Mouse (Mus musculus): Measurements from ENCODE around the gene Dedd2. TPM values are rescaled to one million over a fixed set of nuclear protein-coding genes. Genes with fewer than 3 reads are reported as not detected.

Gene Dedd2
- total RNA-seq, 2 experiments from 2014 or later = 22.7 to 23.8 TPM

- intact Hi-C loops (cut with DNase I) = no loop called here
- peak; percentile 76 to 85 for DNase-seq (ENCODE audit: extremely low spot score in 1 of 2, low spot score in 2 of 2)
Observed at GRCm38 (mm10) chr7:25248018-25248647, 27.7 kb upstream of the Dedd2 start.

- DNase-seq (ENCODE audit: extremely low spot score in 1 of 2, low spot score in 2 of 2) = no peak
- intact Hi-C loops (cut with DNase I) = loop anchor here (2.0 kb wide), 1 partner anchor 27 kb away; no protein-coding TSS in a partner anchor
Observed at GRCm38 (mm10) chr7:25247498-25247897, 27.1 kb upstream of the Dedd2 start.

- intact Hi-C loops (cut with DNase I) = loop anchor here (2.0 kb wide), 1 partner anchor 28 kb away; no protein-coding TSS in a partner anchor
- peak in 1 of 2 experiments; percentile 66 for DNase-seq (ENCODE audit: extremely low spot score in 1 of 2, low spot score in 2 of 2)
Observed at GRCm38 (mm10) chr7:25246759-25247137, 26.3 kb upstream of the Dedd2 start.

DNA sequence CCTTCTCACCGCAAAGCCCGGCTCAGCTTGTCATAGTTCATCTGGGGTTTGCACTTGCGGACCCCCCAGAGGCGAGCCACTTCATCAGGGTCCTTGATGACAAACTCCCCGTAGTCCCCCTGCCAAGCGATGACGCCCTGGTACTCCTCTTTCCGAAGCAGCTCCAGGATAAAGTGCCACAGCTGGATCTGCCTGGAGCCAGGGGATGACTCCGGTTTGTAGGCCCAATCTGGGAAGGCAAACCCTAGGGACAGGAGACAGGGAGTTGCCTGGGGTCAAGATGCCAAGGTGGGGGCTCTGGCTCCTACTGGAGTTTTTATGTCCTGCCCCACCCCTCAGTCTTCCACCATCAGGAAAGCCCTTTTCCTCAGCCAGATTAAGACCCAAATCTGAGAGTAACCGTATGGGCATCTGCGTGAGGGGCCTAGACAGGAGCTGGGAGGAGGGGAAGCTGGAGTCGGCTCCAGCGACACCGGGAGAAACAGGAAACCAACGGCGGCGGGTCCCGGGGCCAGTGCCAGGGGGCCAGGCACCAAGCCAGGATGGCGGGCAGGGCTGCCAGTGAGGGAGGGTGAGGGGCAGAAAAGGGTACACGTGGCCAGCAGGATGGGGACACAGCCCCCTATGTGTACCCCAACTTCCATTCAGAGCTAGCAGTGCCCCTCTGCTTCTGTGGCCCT, 25.8 kb upstream of the Dedd2 start:
- intact Hi-C loops (cut with DNase I) = loop anchor here (2.0 kb wide), 1 partner anchor 29 kb away; no protein-coding TSS in a partner anchor
- peak; percentile 67 to 86 for DNase-seq (ENCODE audit: extremely low spot score in 1 of 2, low spot score in 2 of 2)

GRCm38 (mm10) chr7:25244562-25245369, 24.4 kb upstream of the Dedd2 start:
- intact Hi-C loops (cut with DNase I) = loop anchor here (2.0 to 5.0 kb wide), 2 partner anchors 36 to 73 kb away; partner anchors contain the start of gene Megf8
- DNase-seq (ENCODE audit: extremely low spot score in 1 of 2, low spot score in 2 of 2) = peak in 1 of 2 experiments; percentile 51

GRCm38 (mm10) chr7:25243361-25243760, 22.9 kb upstream of the Dedd2 start:
- intact Hi-C loops (cut with DNase I) = loop anchor here (5.0 kb wide), 1 partner anchor 74 kb away; the partner anchor contains the start of gene Megf8
- no peak for DNase-seq (ENCODE audit: extremely low spot score in 1 of 2, low spot score in 2 of 2)

GRCm38 (mm10) chr7:25241062-25241461, 20.6 kb upstream of the Dedd2 start:
- peak; percentile 84 for DNase-seq (ENCODE audit: extremely low spot score in 1 of 2, low spot score in 2 of 2)
- intact Hi-C loops (cut with DNase I) = loop anchor here (5.0 kb wide), 1 partner anchor 76 kb away; the partner anchor contains the start of gene Megf8

DNA sequence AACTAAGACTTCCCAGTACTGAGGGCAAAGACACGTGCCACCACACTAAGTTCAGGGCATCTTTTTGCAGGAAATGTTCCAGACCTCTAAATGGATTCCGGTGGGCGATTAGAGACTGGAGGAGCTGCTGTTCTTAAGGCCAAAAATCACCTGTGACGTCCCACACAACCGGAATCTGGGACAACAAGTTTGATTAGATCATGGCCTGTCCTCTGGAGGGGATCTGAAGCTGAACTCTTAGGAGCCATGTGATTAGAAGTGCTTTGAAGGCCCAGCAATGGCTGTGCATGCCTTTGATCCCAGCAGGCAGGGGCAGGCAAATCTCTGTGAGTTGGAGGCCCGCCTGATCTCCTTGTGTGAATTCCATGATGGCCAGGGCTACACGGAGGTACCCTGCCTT, 20.2 kb upstream of the Dedd2 start:
- intact Hi-C loops (cut with DNase I) = loop anchor here (5.0 kb wide), 1 partner anchor 77 kb away; the partner anchor contains the start of gene Megf8
- no peak for DNase-seq (ENCODE audit: extremely low spot score in 1 of 2, low spot score in 2 of 2)

- DNase-seq (ENCODE audit: extremely low spot score in 1 of 2, low spot score in 2 of 2) = peak; percentile 89 to 91
- intact Hi-C loops (cut with DNase I) = no loop called here
Observed at GRCm38 (mm10) chr7:25238829-25239623, 18.6 kb upstream of the Dedd2 start.

GRCm38 (mm10) chr7:25238015-25238706, 17.7 kb upstream of the Dedd2 start:
- intact Hi-C loops (cut with DNase I) = no loop called here
- peak; percentile 94 for DNase-seq (ENCODE audit: extremely low spot score in 1 of 2, low spot score in 2 of 2)

GRCm38 (mm10) chr7:25237249-25238014, 17.0 kb upstream of the Dedd2 start, which contains the start of gene Gsk3a:
TSS of gene Gsk3a (minus strand) at chr7:25237851.
- intact Hi-C loops (cut with DNase I) = no loop called here
- DNase-seq (ENCODE audit: extremely low spot score in 1 of 2, low spot score in 2 of 2) = peak; percentile 97 to 99

DNA sequence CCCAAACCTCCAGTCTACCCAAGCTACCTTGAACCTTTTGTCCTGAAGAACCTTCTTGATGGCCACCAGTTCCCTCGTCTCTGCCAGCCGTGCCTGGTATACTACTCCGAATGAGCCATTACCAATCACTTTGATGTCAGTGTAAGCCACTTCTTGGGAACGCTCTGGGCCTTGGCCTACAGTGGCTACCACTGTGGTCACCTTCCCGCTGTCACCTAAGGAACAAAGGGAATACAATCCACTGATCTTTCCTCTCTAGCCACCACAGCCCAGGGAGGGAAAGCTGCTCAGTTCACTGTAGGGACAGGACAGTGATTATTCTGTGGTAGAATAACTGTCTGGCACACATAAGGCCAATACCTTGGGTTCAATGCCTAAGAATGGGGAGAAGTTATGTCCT, 15.1 kb upstream of the Dedd2 start:
- DNase-seq (ENCODE audit: extremely low spot score in 1 of 2, low spot score in 2 of 2) = no peak
- intact Hi-C loops (cut with DNase I) = no loop called here

- intact Hi-C loops (cut with DNase I) = no loop called here
- peak in 1 of 2 experiments; percentile 15 for DNase-seq (ENCODE audit: extremely low spot score in 1 of 2, low spot score in 2 of 2)
Observed at GRCm38 (mm10) chr7:25233061-25233460, 12.6 kb upstream of the Dedd2 start.

- intact Hi-C loops (cut with DNase I) = no loop called here
Observed at GRCm38 (mm10) chr7:25232101-25232648, 11.8 kb upstream of the Dedd2 start.

DNA sequence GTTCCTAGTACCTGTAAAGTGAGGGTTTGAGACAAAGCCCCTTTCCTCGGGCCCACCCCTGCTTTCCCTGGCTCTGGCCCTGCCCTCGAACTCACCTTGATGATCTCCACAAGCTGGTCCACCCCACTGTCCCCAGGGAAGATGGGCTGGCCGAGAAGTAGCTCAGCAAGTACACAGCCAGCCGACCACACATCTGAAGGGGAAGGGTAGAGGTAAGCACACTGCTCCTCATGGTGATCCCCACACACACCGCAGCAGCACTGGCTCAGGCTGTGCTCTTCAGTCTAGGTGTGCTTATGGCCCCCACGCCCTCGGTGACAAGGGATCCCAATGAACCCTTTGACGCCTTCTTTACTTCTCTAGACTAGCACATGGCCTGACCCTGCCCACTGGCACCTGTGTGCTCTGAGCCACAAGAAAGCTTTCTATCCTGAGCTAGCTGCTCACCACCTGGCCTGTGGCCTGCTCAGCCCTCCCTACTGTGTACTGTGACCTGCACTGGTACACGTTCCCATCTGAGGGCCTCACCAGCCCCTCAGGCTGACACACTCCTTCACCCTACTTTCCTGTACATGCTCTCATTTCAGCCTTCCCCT, 10.4 kb upstream of the Dedd2 start:
- intact Hi-C loops (cut with DNase I) = no loop called here
- DNase-seq (ENCODE audit: extremely low spot score in 1 of 2, low spot score in 2 of 2) = no peak

More at GRCm38 (mm10) chr7:25232101-25232648, 11.8 kb upstream of the Dedd2 start:
- DNase-seq (ENCODE audit: extremely low spot score in 1 of 2, low spot score in 2 of 2) = no peak

- DNase-seq (ENCODE audit: extremely low spot score in 1 of 2, low spot score in 2 of 2) = no peak
- intact Hi-C loops (cut with DNase I) = no loop called here
Observed at GRCm38 (mm10) chr7:25227523-25228300, 7.3 kb upstream of the Dedd2 start.
